Mouse (Mus musculus) liver, embryonic 15.5 days (tissue): ENCODE results near the gene Zfp451. TPM values are rescaled to one million over a fixed set of nuclear protein-coding genes. Genes with fewer than 3 reads are reported as not detected.
A peak's percentile ranks its signal among the peaks of the same experiment; 100 is the strongest.
"Not testable (repeated sequence)": the region's sequence is repeated elsewhere in the genome, so short reads cannot be mapped to it uniquely, and the experiment has no call there.

Experiments used
- ATAC-seq: fragments of 200-750 bp; cut with Nextera tagmentation; 2 replicates; pipeline ENCODE4 v1.8.0; 2017; ENCODE audit warnings: moderate number of reproducible peaks, mild to moderate bottlenecking, moderate library complexity; ENCODE audit not compliant: insufficient read depth
- H3K27ac ChIP-seq: fragments of 300-500 bp; sonication (generic); replicated peaks from 2 replicates; pipeline ENCODE4 v1.5.1; 2015; ENCODE audit warnings: mild to moderate bottlenecking, inconsistent platforms
- H3K27me3 ChIP-seq: fragments of 300-500 bp; sonication (generic); 2 replicates; pipeline ENCODE4 v1.6.1; 2015; ENCODE audit warnings: mild to moderate bottlenecking, inconsistent platforms
- H3K36me3 ChIP-seq: fragments of 300-500 bp; sonication (generic); replicated peaks from 2 replicates; pipeline ENCODE4 v1.6.1; 2015; ENCODE audit warnings: moderate library complexity, mild to moderate bottlenecking, inconsistent platforms
- H3K4me1 ChIP-seq: fragments of 300-500 bp; sonication (generic); replicated peaks from 2 replicates; pipeline ENCODE4 v1.6.1; 2015; ENCODE audit warnings: inconsistent platforms
- H3K4me2 ChIP-seq: fragments of 300-500 bp; sonication (generic); 2 replicates; pipeline ENCODE4 v1.6.1; 2015; ENCODE audit warnings: moderate library complexity, mild to moderate bottlenecking, inconsistent platforms
- H3K4me3 ChIP-seq: fragments of 300-500 bp; sonication (generic); replicated peaks from 2 replicates; pipeline ENCODE4 v1.5.1; 2015; ENCODE audit warnings: mild to moderate bottlenecking, inconsistent platforms
- H3K9ac ChIP-seq: fragments of 300-500 bp; sonication (generic); 2 replicates; pipeline ENCODE4 v1.6.1; 2015; ENCODE audit warnings: moderate library complexity, mild to moderate bottlenecking, inconsistent platforms
- H3K9me3 ChIP-seq: fragments of 300-500 bp; sonication (generic); replicated peaks from 2 replicates; pipeline ENCODE4 v1.6.1; 2016; ENCODE audit warnings: inconsistent platforms
- WGBS: fragments of 180-500 bp; shearing (Covaris S2); methylation state at CpG from one replicate; pipeline ENCODE4 v1.1.7; 2015; ENCODE audit warnings: mixed read lengths; ENCODE audit not compliant: insufficient replicate concordance; 5-methylcytosine and 5-hydroxymethylcytosine counted together
- polyA plus RNA-seq: library from polyadenylated mRNA; unstranded; fragments of >200 nt; fragmentation: Nextera tagmentation; extraction: Ambion mirVana; gene quantifications from 2 replicates; pipeline ENCODE4 v1.2.1, GENCODE M21; 2015

Zfp451 gene
- polyA plus RNA-seq = 5.6 and 6.7 TPM in 2 replicates

DNA sequence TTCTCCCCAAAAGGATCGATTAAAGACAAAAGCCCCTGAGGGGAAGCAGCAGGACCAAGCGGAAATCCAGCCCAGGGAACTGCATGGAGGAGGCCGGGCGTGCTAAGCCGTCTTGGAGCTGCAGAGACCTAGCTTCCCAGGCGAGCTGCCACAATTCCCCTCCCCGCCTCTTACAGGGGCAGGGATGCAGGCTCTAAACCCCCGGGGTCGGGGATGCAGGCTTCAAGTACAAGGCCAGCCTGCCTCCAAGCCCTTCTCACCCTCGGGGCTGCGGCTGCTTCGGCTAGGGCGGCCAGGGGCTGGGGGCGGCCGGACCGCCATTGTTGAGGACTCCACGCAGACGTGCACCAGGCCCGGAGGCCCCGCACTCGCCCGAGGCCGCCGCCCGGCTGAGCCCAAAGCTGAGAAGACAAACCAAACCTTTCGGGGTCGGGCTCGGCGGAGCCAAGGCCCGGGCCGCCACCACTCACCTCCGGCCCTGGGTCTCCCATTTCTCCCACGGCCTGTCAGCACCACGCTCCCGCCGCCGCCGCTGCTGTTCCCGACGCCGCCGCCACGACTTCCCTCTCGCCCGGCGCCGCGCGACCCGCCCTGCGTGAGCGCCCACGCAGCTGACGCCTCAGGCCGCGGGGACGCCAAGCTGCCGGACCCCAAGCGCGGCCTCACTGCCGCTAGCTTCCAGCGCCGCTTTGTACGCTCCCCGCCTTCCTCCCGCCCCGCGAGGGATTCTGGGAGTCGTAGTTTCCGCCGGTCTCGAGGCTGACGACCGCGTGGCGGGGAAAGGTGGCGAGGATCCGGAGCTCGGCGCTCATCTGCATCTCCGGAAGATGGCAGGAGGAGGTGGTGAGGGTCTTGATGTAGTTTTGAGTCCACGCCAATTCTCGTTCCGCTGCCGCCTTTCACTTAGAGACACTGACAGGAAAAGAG lies at the start of gene Zfp451:
Zfp451 (minus strand) TSS at position 728 of the 927 bp plus-strand sequence.
- peak; percentile 87 for ATAC-seq
- H3K9me3 ChIP-seq = no peaks in the 10 kb centered on the region
- under 1% methylated on average over 85 of the region's 85 CpGs for WGBS

DNA sequence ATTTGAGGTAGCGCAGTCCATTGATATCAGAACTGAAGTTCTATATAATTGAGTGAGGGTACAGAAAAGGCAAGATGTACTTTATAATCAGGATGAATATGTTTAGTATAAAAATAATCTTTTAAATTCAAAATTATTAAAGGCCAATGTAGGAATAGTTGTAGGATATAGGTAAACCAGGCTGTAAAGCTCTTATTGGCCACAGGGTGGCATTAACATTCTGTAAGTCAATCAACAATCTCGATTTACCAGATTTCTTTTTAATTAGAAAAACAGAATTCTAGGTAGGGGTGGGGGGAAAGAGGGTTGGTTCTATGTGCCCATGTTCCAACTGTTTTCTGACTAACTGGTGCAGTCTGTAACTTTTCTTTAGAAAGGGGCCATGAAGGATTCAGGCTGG lies 32.4 kb upstream of the Zfp451 start:
- WGBS = 79% methylated on average over 2 of the region's 2 CpGs
- no peaks in the 10 kb centered on the region for H3K36me3 ChIP-seq
- ATAC-seq = no peak
- no peak overlapping the region for H3K9ac ChIP-seq
- H3K4me1 ChIP-seq = no peaks in the 10 kb centered on the region
- no peak overlapping the region for H3K4me3 ChIP-seq
- no peaks in the 10 kb centered on the region for H3K9me3 ChIP-seq
- H3K4me2 ChIP-seq = no peak overlapping the region
- no peaks in the 10 kb centered on the region for H3K27me3 ChIP-seq
- H3K27ac ChIP-seq = no peak overlapping the region

More for the DNA sequence above, at the start of gene Zfp451:
- peak within 1 kb of the TSS; percentile 77 for H3K4me3 ChIP-seq
- peak within 1 kb of the TSS; percentile 83 for H3K4me2 ChIP-seq
- no peaks in the 10 kb centered on the region for H3K27me3 ChIP-seq
- peak within 1 kb of the TSS; percentile 79 for H3K27ac ChIP-seq
- H3K4me1 ChIP-seq = peaks cover 17% of the 10 kb centered on the region
- H3K9ac ChIP-seq = peak within 1 kb of the TSS; percentile 85
- peaks cover 31% of the 10 kb centered on the region for H3K36me3 ChIP-seq

DNA sequence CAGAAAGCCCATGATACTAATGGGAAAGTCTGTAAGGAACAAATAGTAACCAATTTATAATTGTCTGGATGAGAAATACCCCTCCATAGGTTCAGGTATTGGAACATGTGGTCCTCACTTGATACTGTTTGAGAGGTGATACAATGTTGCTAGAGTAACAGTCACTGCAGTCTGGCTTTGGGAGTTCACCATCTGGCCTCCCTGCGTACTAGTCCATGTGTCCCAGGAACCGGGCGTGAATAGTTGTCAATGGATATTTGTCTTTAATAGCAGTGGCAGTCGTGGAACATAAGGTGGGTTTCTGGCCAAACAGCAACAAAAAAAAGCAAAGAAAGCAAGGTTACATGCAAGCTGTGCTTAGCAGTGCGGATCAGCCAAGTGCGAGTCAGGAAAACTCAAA lies 29.4 kb upstream of the Zfp451 start:
- no peaks in the 10 kb centered on the region for H3K27me3 ChIP-seq
- no peak for ATAC-seq
- no peaks in the 10 kb centered on the region for H3K36me3 ChIP-seq
- H3K4me2 ChIP-seq = no peak overlapping the region
- no peaks in the 10 kb centered on the region for H3K4me1 ChIP-seq
- 60% methylated on average over 6 of the region's 6 CpGs for WGBS
- no peak overlapping the region for H3K9ac ChIP-seq
- H3K4me3 ChIP-seq = no peak overlapping the region
- no peaks in the 10 kb centered on the region for H3K9me3 ChIP-seq
- H3K27ac ChIP-seq = no peak overlapping the region

DNA sequence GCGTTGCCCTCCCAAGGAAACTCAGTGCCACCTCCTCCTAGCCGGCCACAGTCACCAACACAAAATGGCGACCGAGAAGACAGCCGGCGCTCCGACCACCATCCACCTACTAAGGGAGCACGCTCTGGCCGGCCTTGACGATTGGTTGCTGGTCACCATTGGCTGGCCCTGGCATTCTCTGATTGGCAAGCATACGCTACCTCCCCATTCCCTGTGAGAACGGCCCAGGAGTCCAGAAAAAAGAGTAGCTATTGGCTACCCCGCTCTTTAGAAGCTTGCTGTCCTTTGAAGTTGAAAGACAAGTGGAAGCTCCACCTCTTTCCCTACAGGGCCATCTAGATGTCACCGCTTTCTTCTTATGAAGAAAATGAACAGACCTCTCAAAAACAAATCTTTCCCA lies 24.6 kb upstream of the Zfp451 start:
- not testable (repeated sequence) for H3K9ac ChIP-seq, H3K27me3 ChIP-seq, H3K27ac ChIP-seq, H3K36me3 ChIP-seq, H3K4me3 ChIP-seq, ATAC-seq, H3K4me1 ChIP-seq, H3K4me2 ChIP-seq, H3K9me3 ChIP-seq
- WGBS = 86% methylated on average over 14 of the region's 14 CpGs

GRCm38 (mm10) chr1:33830586-33830985 lies 16.2 kb upstream of the Zfp451 start:
- no peaks in the 10 kb centered on the region for H3K9me3 ChIP-seq
- no peak overlapping the region for H3K4me3 ChIP-seq
- H3K27me3 ChIP-seq = no peaks in the 10 kb centered on the region
- ATAC-seq = no peak
- no peak overlapping the region for H3K4me2 ChIP-seq
- no peaks in the 10 kb centered on the region for H3K36me3 ChIP-seq
- H3K27ac ChIP-seq = no peak overlapping the region
- H3K4me1 ChIP-seq = no peaks in the 10 kb centered on the region
- H3K9ac ChIP-seq = no peak overlapping the region
- 48% methylated on average over 4 of the region's 4 CpGs for WGBS

GRCm38 (mm10) chr1:33817931-33818330 lies 3.5 kb upstream of the Zfp451 start:
- peaks cover 13% of the 10 kb centered on the region for H3K4me1 ChIP-seq
- H3K4me3 ChIP-seq = no peak overlapping the region
- no peak overlapping the region for H3K4me2 ChIP-seq
- H3K9me3 ChIP-seq = no peaks in the 10 kb centered on the region
- no peaks in the 10 kb centered on the region for H3K27me3 ChIP-seq
- 68% methylated on average over 2 of the region's 2 CpGs for WGBS
- peaks cover 2% of the 10 kb centered on the region; the same call in 1 of the 2 replicates for H3K36me3 ChIP-seq
- no peak overlapping the region for H3K9ac ChIP-seq
- no peak for ATAC-seq
- H3K27ac ChIP-seq = no peak overlapping the region

DNA sequence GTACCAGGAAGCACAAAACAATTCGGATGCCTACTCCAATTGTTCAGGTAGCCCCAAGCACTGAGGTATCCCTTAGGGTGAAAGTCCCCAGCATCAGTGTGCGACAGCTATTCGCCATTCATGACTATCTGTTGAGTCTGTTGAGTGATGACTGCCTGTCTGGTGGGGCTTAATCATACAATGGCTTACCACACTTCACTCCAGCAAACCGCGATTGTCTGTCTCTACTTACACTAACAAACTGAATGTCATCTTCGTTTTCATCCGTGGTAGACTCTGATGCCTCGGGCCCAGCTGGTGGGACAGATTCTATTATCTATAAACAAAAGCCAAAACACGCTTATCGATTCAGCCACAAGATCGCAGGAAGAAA lies 914 bp downstream of the Zfp451 start:
- 6% methylated on average over 11 of the region's 11 CpGs for WGBS
- peak overlapping the region; percentile 85 for H3K9ac ChIP-seq
- no peaks in the 10 kb centered on the region for H3K9me3 ChIP-seq
- H3K4me3 ChIP-seq = peak overlapping the region; percentile 77
- peak overlapping the region; percentile 79 for H3K27ac ChIP-seq
- no peak; the same call in 1 of the 2 replicates for ATAC-seq
- peak overlapping the region; percentile 83 for H3K4me2 ChIP-seq
- H3K4me1 ChIP-seq = peaks cover 17% of the 10 kb centered on the region
- peaks cover 36% of the 10 kb centered on the region for H3K36me3 ChIP-seq
- H3K27me3 ChIP-seq = no peaks in the 10 kb centered on the region

- Histone ChIP-seq H3K4me1 (no peaks in the 10 kb centered on the region), H3K9ac (no peak overlapping the region), H3K27me3 (no peaks in the 10 kb centered on the region), H3K4me2 (no peak overlapping the region), H3K9me3 (no peaks in the 10 kb centered on the region), H3K4me3 (no peak overlapping the region), H3K27ac (no peak overlapping the region), H3K36me3 (peaks cover 60% of the 10 kb centered on the region)
- 84% methylated on average over 2 of the region's 2 CpGs for WGBS
- ATAC-seq = no peak
These were observed 11.1 kb downstream of the Zfp451 start for GRCm38 (mm10) chr1:33803323-33803722.

DNA sequence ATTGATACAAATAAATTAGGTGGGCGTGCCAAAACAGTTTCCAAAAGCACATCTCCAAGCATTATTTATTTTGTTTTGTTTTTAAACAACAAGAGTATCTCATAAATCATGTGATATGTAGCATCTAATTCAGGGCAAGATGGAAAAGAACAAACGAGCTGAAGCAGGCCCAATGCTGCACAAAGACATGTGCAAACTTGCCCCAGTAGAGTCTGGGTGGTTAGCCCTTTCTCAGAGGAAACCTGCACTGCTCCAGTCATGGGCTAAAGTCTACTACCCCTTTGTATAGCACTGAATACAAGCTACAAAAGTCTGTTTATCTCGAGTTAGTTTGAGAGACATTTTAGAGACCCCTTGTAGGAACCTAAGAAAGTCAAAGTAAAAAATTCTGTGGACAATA lies 14.8 kb downstream of the Zfp451 start:
- 66% methylated on average over 3 of the region's 3 CpGs for WGBS
- Histone ChIP-seq H3K9ac (no peak overlapping the region), H3K27me3 (no peaks in the 10 kb centered on the region), H3K27ac (no peak overlapping the region), H3K9me3 (no peaks in the 10 kb centered on the region), H3K4me1 (no peaks in the 10 kb centered on the region), H3K36me3 (peaks cover 44% of the 10 kb centered on the region), H3K4me3 (no peak overlapping the region), H3K4me2 (no peak overlapping the region)
- no peak for ATAC-seq

DNA sequence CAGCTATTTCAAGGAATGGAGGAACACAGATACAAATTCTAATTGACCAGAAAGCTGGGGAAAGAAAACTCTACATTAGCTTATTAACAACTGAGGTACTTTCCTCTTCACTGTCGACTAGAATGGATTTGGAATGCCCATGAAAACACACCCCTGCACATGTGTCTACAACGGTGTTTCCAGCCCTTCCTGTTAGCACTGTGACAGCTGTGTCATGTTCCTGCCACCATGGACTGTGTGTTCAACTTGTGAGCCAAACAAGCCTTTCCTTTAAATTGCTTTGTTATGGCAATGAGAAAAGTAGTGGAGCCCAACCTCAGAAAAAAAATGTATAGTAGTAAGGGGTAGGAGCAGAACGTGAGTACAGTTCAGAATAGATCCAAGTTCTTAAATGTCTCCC lies 25.9 kb downstream of the Zfp451 start:
- H3K4me1 ChIP-seq = no peaks in the 10 kb centered on the region; the same call in 1 of the 2 replicates
- no peaks in the 10 kb centered on the region for H3K9me3 ChIP-seq
- 0 out of 2 replicates have a peak, but pooled peaks cover 2% of the 10 kb centered on the region for H3K36me3 ChIP-seq
- 30% methylated on average over 3 of the region's 3 CpGs for WGBS
- no peak overlapping the region for H3K4me2 ChIP-seq
- H3K9ac ChIP-seq = no peak overlapping the region
- H3K4me3 ChIP-seq = no peak overlapping the region
- H3K27me3 ChIP-seq = no peaks in the 10 kb centered on the region
- no peak for ATAC-seq
- H3K27ac ChIP-seq = no peak overlapping the region

DNA sequence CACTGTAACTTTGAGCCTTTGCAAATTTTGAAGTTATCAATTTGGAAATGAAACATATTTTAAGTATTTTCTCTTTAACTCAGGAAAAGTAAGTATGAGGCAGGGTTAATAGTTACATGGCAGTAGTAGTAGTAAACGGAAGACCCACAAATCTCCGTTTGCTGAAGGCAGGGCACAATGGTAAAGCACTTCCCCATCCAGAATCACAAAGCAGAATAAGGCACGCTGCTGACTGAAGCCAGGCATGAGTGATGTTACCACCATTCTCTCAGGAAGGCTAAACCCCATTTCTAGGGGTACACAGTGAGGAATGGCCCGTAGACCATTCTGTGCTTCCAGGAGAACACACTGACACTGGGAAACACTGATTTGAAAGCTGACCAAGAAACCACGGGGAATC lies 26.3 kb downstream of the Zfp451 start:
- H3K4me1 ChIP-seq = no peaks in the 10 kb centered on the region; the same call in 1 of the 2 replicates
- 0 out of 2 replicates have a peak, but pooled peaks cover 5% of the 10 kb centered on the region for H3K36me3 ChIP-seq
- H3K27me3 ChIP-seq = no peaks in the 10 kb centered on the region
- H3K4me3 ChIP-seq = no peak overlapping the region
- H3K4me2 ChIP-seq = no peak overlapping the region
- no peak overlapping the region for H3K9ac ChIP-seq
- no peak for ATAC-seq
- H3K27ac ChIP-seq = no peak overlapping the region
- 45% methylated on average over 5 of the region's 5 CpGs for WGBS
- no peaks in the 10 kb centered on the region for H3K9me3 ChIP-seq
